Mouse (Mus musculus) liver, postnatal 0 days (tissue): ENCODE measurements around the gene Mroh2a. TPM values are rescaled to one million over a fixed set of nuclear protein-coding genes. Genes with fewer than 3 reads are reported as not detected.

Source experiments
- ATAC-seq: fragments of 200-750 bp; cut with Nextera tagmentation; 2 replicates; pipeline ENCODE4 v1.8.0; 2017; ENCODE audit warnings: mild to moderate bottlenecking, moderate library complexity
- DNase-seq: peaks from one replicate; pipeline ENCODE4 v3.0.0-alpha.2; 2016
- H3K27ac ChIP-seq: fragments of 300-500 bp; sonication (generic); 2 replicates; pipeline ENCODE4 v1.5.1; 2014; ENCODE audit warnings: antibody characterized with exemption, moderate library complexity, mild to moderate bottlenecking, low read depth
- H3K27me3 ChIP-seq: fragments of 300-500 bp; sonication (generic); 2 replicates; pipeline ENCODE4 v1.6.1; 2014; ENCODE audit warnings: low read length, control low read depth, mixed read lengths; ENCODE audit not compliant: insufficient read depth
- H3K36me3 ChIP-seq: fragments of 300-500 bp; sonication (generic); replicated peaks from 2 replicates; pipeline ENCODE4 v1.6.1; 2014; ENCODE audit warnings: mild to moderate bottlenecking, control low read depth, low read length, moderate library complexity, mixed read lengths; ENCODE audit not compliant: insufficient read depth
- H3K4me1 ChIP-seq: fragments of 300-500 bp; sonication (generic); 2 replicates; pipeline ENCODE4 v1.6.1; 2014; ENCODE audit warnings: antibody characterized with exemption, mild to moderate bottlenecking, control low read depth; ENCODE audit not compliant: insufficient read depth
- H3K4me2 ChIP-seq: fragments of 300-500 bp; sonication (generic); 2 replicates; pipeline ENCODE4 v1.6.1; 2014; ENCODE audit warnings: low read depth, mild to moderate bottlenecking, low read length, moderate library complexity, mixed read lengths
- H3K4me3 ChIP-seq: fragments of 300-500 bp; sonication (generic); 2 replicates; pipeline ENCODE4 v1.5.1; 2014; ENCODE audit warnings: low read depth, low read length
- H3K9ac ChIP-seq: fragments of 300-500 bp; sonication (generic); replicated peaks from 2 replicates; pipeline ENCODE4 v1.6.1; 2014; ENCODE audit warnings: mild to moderate bottlenecking, moderate library complexity
- H3K9me3 ChIP-seq: fragments of 300-500 bp; sonication (generic); 2 replicates; pipeline ENCODE4 v1.6.1; 2016; ENCODE audit warnings: mild to moderate bottlenecking, control low read depth, low read length, mixed read lengths
- CTCF ChIP-seq: sonication (generic); IDR thresholded peaks from 2 replicates; pipeline ENCODE4 v1.5.1; 2016; ENCODE audit warnings: antibody characterized with exemption, low read depth
- EP300 ChIP-seq: IDR thresholded peaks from 2 replicates; pipeline ENCODE4 v1.6.1; 2016; ENCODE audit warnings: antibody characterized with exemption, low read depth, mild to moderate bottlenecking
- WGBS: fragments of 180-500 bp; shearing (Covaris S2); extraction: QIAGEN DNeasy Blood & Tissue Kit; methylation state at CpG from one replicate; pipeline ENCODE4 v1.1.7; 2014; ENCODE audit not compliant: insufficient replicate concordance; 5-methylcytosine and 5-hydroxymethylcytosine counted together
- polyA plus RNA-seq: library from polyadenylated mRNA; unstranded; fragments of >200 nt; fragmentation: Nextera tagmentation; extraction: Ambion mirVana; gene quantifications from 2 replicates; pipeline ENCODE4 v1.2.1, GENCODE M21; 2015

Gene Mroh2a
- polyA plus RNA-seq, 1 experiment from 2014 or later: 0.61 TPM

DNA sequence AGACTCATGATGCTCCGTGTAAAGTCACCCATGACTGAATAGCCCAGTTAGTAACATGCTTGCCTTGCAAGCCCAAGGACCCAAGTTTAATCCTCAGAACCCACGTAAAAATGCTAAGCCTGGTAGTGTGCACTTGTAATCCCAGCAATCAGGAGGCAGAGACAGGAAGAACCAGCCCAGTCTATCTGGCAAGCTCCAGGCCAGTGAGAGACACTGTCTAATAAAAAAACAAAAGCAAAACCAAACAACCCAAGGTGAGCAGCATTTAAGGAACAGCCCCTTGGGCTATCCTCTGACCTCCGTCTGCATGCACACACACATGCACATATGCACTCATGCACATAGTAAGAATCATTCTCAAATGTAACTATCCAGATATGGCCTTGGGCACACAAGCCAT is 2.8 kb downstream of the Mroh2a start:
- ATAC-seq (no peak), DNase-seq (no peak)
- no peak overlapping the region for H3K4me3 ChIP-seq
- WGBS: 72% methylated on average over 3 of the region's 3 CpGs
- TF ChIP-seq CTCF (no peak), EP300 (no peak)
- peaks cover 14% of the 10 kb centered on the region for H3K9me3 ChIP-seq
- no peak overlapping the region for H3K9ac ChIP-seq
- no peak overlapping the region for H3K4me2 ChIP-seq
- H3K36me3 ChIP-seq: no peaks in the 10 kb centered on the region
- no peak overlapping the region for H3K27ac ChIP-seq
- H3K4me1 ChIP-seq: no peaks in the 10 kb centered on the region
- H3K27me3 ChIP-seq: no peaks in the 10 kb centered on the region

GRCm38 (mm10) chr1:88229986-88230385 is 3.2 kb downstream of the Mroh2a start:
- H3K4me1 ChIP-seq: no peaks in the 10 kb centered on the region
- no peak overlapping the region for H3K9ac ChIP-seq
- H3K36me3 ChIP-seq: no peaks in the 10 kb centered on the region
- ATAC-seq: no peak
- H3K4me3 ChIP-seq: no peak overlapping the region
- no peaks in the 10 kb centered on the region for H3K27me3 ChIP-seq
- 75% methylated on average over 5 of the region's 5 CpGs for WGBS
- DNase-seq: no peak
- H3K27ac ChIP-seq: no peak overlapping the region
- TF ChIP-seq EP300 (no peak), CTCF (no peak)
- H3K9me3 ChIP-seq: peaks cover 16% of the 10 kb centered on the region
- H3K4me2 ChIP-seq: no peak overlapping the region

GRCm38 (mm10) chr1:88230421-88230820 is 3.6 kb downstream of the Mroh2a start:
- H3K36me3 ChIP-seq: no peaks in the 10 kb centered on the region
- peaks cover 21% of the 10 kb centered on the region for H3K9me3 ChIP-seq
- no peaks in the 10 kb centered on the region for H3K4me1 ChIP-seq
- DNase-seq (no peak), ATAC-seq (no peak)
- H3K4me3 ChIP-seq: no peak overlapping the region
- H3K27ac ChIP-seq: no peak overlapping the region
- H3K9ac ChIP-seq: no peak overlapping the region
- H3K27me3 ChIP-seq: no peaks in the 10 kb centered on the region
- TF ChIP-seq EP300 (no peak), CTCF (no peak)
- H3K4me2 ChIP-seq: no peak overlapping the region
- WGBS: 69% methylated on average over 7 of the region's 7 CpGs

GRCm38 (mm10) chr1:88230981-88231802 is 4.4 kb downstream of the Mroh2a start:
- H3K4me1 ChIP-seq: no peaks in the 10 kb centered on the region
- no peaks in the 10 kb centered on the region for H3K36me3 ChIP-seq
- H3K27me3 ChIP-seq: no peaks in the 10 kb centered on the region
- 65% methylated on average over 6 of the region's 6 CpGs for WGBS
- H3K4me3 ChIP-seq: no peak overlapping the region
- ATAC-seq: no peak
- no peak overlapping the region for H3K27ac ChIP-seq
- no peak overlapping the region for H3K4me2 ChIP-seq
- no peak for DNase-seq
- peaks cover 22% of the 10 kb centered on the region for H3K9me3 ChIP-seq
- H3K9ac ChIP-seq: no peak overlapping the region
- TF ChIP-seq CTCF: no peak
- TF ChIP-seq EP300: no peak

DNA sequence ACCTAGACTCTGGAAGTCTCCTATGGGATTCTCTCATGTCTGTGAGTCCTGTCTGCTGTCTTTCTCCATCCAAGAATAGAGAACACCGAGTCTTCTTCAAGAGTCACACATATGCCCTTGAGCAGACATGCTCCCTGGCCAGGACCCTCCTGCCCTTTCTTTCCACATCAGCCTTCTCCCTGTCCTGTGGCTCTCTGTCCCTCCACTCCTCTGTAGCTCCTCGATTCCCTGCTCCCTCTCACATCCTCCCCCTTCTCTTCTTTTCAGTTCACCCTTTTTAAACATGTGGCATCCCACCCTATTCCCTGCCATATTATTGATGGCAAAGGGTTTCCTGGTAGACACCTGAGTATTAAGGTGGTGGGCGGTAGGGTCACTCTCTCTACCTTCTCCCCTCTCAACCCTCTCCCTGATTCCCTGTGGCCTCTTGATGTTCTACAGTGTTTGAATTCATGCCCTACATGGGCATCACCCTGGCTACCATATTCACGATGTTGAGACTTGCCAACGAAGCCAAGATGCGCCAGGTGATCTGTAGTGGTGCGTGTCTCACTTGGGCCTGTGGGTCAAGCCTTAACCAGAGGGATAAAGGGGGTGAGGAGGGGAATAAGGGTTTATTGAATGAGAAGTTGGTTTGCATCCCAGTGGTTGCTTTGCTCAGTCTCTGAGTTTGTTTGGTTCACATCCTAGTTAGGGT is 5.2 kb downstream of the Mroh2a start:
- WGBS: 58% methylated on average over 7 of the region's 7 CpGs
- Histone ChIP-seq H3K4me2 (no peak overlapping the region), H3K36me3 (no peaks in the 10 kb centered on the region), H3K27me3 (no peaks in the 10 kb centered on the region), H3K4me1 (no peaks in the 10 kb centered on the region), H3K4me3 (no peak overlapping the region), H3K9me3 (peaks cover 21% of the 10 kb centered on the region), H3K27ac (no peak overlapping the region), H3K9ac (no peak overlapping the region)
- DNase-seq (no peak), ATAC-seq (no peak)
- TF ChIP-seq CTCF (no peak), EP300 (no peak)

DNA sequence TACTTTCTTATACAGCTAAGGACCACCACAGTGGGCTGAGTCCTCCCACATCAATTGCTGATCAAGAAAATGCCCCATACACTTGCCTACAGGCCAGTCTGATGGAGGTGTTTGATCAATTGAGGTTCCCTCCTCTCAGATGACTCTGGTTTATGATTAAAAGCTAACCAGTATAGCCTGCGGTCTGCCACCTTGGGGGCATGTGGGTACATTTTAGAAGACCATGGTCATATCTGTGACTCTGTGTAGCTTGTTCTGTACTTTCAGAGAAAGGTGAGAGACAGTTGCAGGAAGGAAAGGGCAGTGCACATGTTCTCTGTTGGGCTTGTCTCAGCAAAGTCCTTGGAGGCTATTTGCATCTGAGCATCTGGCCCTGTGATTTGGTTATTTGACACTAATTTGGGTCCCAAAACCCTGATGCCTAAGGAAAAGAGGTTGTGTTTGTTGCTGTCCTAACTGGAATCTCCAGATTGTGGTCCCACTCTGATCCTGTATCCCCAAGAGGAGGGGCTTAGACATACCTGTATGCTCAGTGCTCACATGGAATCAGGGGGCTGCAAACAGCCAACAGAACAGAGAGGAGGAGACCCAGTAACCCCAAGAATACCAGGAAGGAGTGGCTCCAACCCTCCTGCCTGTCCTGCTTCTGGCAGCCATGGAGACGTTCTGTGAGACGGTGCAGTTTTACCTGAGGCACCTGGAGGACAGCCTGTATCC is 6.0 kb downstream of the Mroh2a start:
- H3K4me3 ChIP-seq: no peak overlapping the region
- DNase-seq: no peak
- TF ChIP-seq EP300 (no peak), CTCF (no peak)
- no peak for ATAC-seq
- H3K36me3 ChIP-seq: no peaks in the 10 kb centered on the region
- no peak overlapping the region for H3K27ac ChIP-seq
- no peak overlapping the region for H3K9ac ChIP-seq
- no peaks in the 10 kb centered on the region for H3K27me3 ChIP-seq
- no peak overlapping the region for H3K4me2 ChIP-seq
- WGBS: 42% methylated on average over 3 of the region's 3 CpGs
- peaks cover 22% of the 10 kb centered on the region for H3K9me3 ChIP-seq
- no peaks in the 10 kb centered on the region; the same call in 1 of the 2 replicates for H3K4me1 ChIP-seq
